Mouse (Mus musculus): Measurements from ENCODE around the gene Immp2l.

DNA sequence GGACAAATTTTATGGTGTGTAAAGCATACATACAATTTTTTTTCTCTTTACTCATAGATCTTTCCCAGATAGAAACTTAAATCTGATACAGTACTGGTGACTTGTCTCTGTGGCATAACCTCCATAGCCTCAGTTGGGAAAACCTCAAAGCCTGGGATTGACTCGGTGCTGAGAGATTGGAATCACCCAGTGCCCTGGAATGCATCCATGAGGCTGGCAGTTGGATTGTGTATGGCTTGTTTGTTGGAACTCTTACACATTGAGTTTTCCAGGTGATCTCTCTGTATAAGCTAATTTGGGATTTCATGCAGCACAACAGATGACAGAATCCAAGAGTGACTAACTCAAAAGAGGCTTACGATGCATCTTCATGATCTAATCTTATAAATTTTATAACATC lies 815.4 kb downstream of the Immp2l start:
- TF ChIP-seq CTCF (IDR thresholded peaks at IDR 0.05; ENCODE audit: low read depth, low read length) (no peak), GATA1 (IDR thresholded peaks at IDR 0.05; ENCODE audit: borderline replicate concordance, low read length) (no peak), TAL1 (conservative IDR thresholded peaks at IDR 0.05; ENCODE audit: low read depth, low read length) (no peak), POLR2AphosphoS5 (IDR thresholded peaks at IDR 0.05; ENCODE audit: insufficient replicate concordance, low read depth, low read length) (no peak), GATA2 (IDR thresholded peaks at IDR 0.05; ENCODE audit: borderline replicate concordance, low read depth, low read length) (no peak)
